Mouse (Mus musculus) bone marrow, adult 2 months (tissue): ENCODE measurements at regions not wholly inside any gene's neighbourhood (a gene's known extent, or its start where the extent isn't known, plus 50 kb on each side); places are given as distances from the start of the nearest gene placed in this dataset.
A peak's percentile ranks its signal among the peaks of the same experiment; 100 is the strongest.

Experiments used
- H3K27ac ChIP-seq: fragments of 200-500 bp; 2 replicates; pipeline ENCODE4 v1.5.1; 2012; ENCODE audit warnings: low read depth, mild to moderate bottlenecking, control low read depth, inconsistent platforms, low read length; ENCODE audit not compliant: control insufficient read depth, poor library complexity, insufficient read depth
- H3K4me1 ChIP-seq: fragments of 200-500 bp; 2 replicates; pipeline ENCODE4 v1.6.1; 2011; ENCODE audit warnings: low read length; ENCODE audit not compliant: control insufficient read depth, insufficient read depth
- H3K4me3 ChIP-seq: fragments of 200-500 bp; replicated peaks from 2 replicates; pipeline ENCODE3; 2011; ENCODE audit warnings: mild to moderate bottlenecking, low read depth, low read length, control low read depth; ENCODE audit not compliant: control insufficient read depth
- CTCF ChIP-seq: fragments of 200-500 bp; IDR thresholded peaks from 2 replicates; pipeline ENCODE4 v1.5.1; 2011; ENCODE audit warnings: low read length, control low read depth; ENCODE audit not compliant: control insufficient read depth, insufficient read depth
- POLR2A ChIP-seq: fragments of 200-500 bp; IDR thresholded peaks from 2 replicates; pipeline ENCODE4 v1.6.1; 2011; ENCODE audit warnings: low read depth, mild to moderate bottlenecking, control low read depth, low read length, borderline replicate concordance; ENCODE audit not compliant: control insufficient read depth
- WGBS: fragments of 180-500 bp; shearing (Covaris S2); methylation state at CpG from one replicate; pipeline ENCODE4 v1.1.7; 2018; 5-methylcytosine and 5-hydroxymethylcytosine counted together

DNA sequence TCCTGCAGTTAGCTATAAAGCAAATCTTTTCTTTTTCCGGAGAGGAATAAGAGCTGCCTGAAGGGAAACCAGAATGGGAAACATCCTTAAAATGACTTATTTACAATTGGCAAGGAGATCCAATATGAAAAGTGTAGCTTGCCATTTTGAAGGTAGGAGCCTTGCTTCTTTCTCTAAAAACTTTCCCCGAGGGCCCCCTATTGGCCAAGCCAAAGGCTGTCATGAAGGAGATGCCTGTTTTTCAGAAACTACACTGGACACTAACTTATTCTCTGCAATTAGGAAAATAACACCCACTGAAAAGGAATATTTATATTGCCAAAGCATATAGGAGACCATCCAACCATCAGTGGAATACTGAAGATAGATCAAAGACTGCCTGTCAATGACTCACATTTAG lies 312.8 kb upstream of the Thrb start:
- Histone ChIP-seq H3K4me1 (no peaks in the 10 kb centered on the region), H3K4me3 (no peak overlapping the region), H3K27ac (no peak overlapping the region)
- 70% methylated on average over 2 of the region's 2 CpGs for WGBS
- TF ChIP-seq POLR2A: no peak
- no peak for TF ChIP-seq CTCF

- H3K4me3 ChIP-seq: no peak overlapping the region
- no peak for TF ChIP-seq CTCF
- TF ChIP-seq POLR2A: no peak
- WGBS: 72% methylated on average over 4 of the region's 4 CpGs
- no peaks in the 10 kb centered on the region for H3K4me1 ChIP-seq
- no peak overlapping the region for H3K27ac ChIP-seq
Measured at GRCm38 (mm10) chr14:17352324-17353037, 307.6 kb upstream of the Thrb start.

DNA sequence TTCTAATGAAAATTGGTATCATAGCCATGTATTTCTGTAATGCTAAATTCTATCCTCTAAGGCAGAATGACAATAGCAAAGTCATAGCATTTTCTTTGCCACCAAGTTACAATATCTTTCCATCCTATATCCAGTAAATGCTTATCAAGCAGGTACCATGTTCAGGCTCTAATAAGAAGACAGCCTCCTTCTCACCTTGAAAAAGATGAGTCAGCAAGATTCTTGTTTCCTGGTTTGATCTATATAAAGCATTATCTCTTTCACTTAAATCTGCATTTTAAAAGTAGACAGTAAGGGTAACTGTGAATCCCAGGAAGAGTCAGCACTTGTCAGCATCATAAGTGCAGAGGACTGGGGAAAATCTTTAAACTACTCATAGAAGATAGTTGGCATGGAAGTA lies 298.2 kb upstream of the Thrb start:
- TF ChIP-seq CTCF (no peak), POLR2A (no peak)
- no peak overlapping the region for H3K27ac ChIP-seq
- H3K4me1 ChIP-seq: no peaks in the 10 kb centered on the region
- H3K4me3 ChIP-seq: no peak overlapping the region

DNA sequence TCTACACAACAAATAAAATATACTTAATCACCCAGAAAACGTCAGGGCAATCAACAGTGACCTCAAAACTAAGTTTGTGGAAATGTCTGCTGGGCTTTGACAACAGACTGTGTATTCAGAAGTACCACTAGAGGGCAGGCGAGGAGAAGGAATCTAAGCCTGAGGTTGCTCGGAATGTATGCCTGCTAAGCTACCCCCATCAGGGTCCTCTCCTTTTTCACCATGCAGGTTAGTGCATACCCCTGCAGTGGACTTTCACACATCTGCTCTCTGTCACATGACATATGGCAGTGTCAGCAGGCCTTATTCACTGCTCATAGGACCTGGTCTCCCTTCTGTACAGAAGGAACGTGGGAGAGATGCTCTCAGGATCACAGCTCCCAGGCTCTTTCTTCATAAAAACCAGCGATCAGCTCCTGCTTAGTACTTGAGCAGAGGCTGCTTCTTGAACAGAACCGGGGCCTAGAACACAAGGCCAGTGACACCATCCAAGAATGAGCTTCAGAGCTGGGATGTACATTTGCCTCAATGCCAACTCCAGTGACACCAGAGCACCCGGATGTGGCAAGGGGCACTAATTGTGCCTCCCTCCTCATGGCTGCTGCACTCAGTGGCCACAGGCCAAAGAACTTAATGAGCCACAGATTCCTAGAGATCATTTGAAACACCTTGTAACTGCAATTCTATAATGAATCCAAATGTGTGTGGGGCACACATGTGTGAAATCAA lies 257.1 kb upstream of the Thrb start:
- Histone ChIP-seq H3K4me1 (no peaks in the 10 kb centered on the region), H3K27ac (no peak overlapping the region), H3K4me3 (no peak overlapping the region)
- TF ChIP-seq CTCF: peak; percentile 47; the same call in 1 of the 2 replicates
- TF ChIP-seq POLR2A: no peak
- WGBS: 38% methylated on average over 7 of the region's 7 CpGs

GRCm38 (mm10) chr14:17405551-17406336 lies 254.3 kb upstream of the Thrb start:
- TF ChIP-seq CTCF (peak; percentile 65), POLR2A (no peak)
- 75% methylated on average over 2 of the region's 2 CpGs for WGBS
- no peak overlapping the region for H3K27ac ChIP-seq
- H3K4me1 ChIP-seq: peaks cover 2% of the 10 kb centered on the region; the same call in 1 of the 2 replicates
- H3K4me3 ChIP-seq: no peak overlapping the region

GRCm38 (mm10) chr14:17406879-17407278 lies 253.2 kb upstream of the Thrb start:
- TF ChIP-seq POLR2A (no peak), CTCF (no peak)
- Histone ChIP-seq H3K4me1 (peaks cover 2% of the 10 kb centered on the region; the same call in 1 of the 2 replicates), H3K4me3 (no peak overlapping the region), H3K27ac (no peak overlapping the region)

DNA sequence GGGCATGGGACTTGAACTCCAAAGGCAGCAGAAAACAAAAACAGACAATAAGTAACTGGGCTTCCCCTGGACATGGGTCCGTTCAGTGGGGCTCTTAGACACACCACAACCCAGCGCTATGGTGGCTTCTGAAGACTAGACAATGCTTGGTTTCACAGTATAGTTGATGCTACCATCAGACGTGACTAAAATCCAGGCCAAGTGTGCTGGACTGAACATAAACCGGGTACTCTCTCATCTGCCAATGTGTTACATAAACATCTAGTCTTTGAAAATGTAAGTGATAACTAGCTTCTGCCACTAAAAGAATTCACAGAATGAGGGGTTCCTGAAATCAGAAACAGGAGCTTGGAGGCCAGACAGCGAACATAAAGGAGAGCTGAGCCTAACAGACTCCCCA lies 251.7 kb upstream of the Thrb start:
- no peak for TF ChIP-seq POLR2A
- no peak for TF ChIP-seq CTCF
- H3K4me3 ChIP-seq: no peak overlapping the region
- H3K27ac ChIP-seq: no peak overlapping the region
- WGBS: 83% methylated on average over 5 of the region's 5 CpGs
- peaks cover 2% of the 10 kb centered on the region; the same call in 1 of the 2 replicates for H3K4me1 ChIP-seq

- Histone ChIP-seq H3K4me1 (peaks cover 2% of the 10 kb centered on the region; the same call in 1 of the 2 replicates), H3K27ac (no peak overlapping the region), H3K4me3 (no peak overlapping the region)
- TF ChIP-seq CTCF (no peak), POLR2A (no peak)
- WGBS: 79% methylated on average over 1 of the region's 1 CpGs
Measured at GRCm38 (mm10) chr14:17408813-17409212, 251.2 kb upstream of the Thrb start.
